Mouse (Mus musculus): ENCODE results near the gene Xrn1. TPM values are rescaled to one million over a fixed set of nuclear protein-coding genes. Genes with fewer than 3 reads are reported as not detected.

The Xrn1 gene
- polyA plus RNA-seq, 1 experiment = 16.2 TPM

DNA sequence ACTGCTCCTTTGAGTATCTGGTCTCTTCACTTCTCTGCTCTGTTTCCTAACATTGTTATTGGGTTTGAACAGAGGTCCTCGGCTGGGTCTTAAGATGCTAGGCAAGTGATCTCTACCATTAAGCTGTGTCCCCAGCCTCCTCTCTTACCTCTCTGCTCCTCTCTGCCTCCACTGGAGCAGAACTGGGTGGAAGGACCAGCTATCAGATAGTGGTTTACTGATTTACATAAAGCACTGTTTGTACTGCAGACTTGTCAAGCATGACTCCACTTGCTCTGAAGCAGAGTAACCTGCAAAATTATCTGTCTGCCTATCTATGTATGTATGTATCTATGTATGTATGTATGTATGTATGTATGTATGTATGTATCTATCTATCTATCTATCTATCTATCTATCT is 138.7 kb downstream of the Xrn1 start:
- WGBS = 100% methylated on average over 1 of the region's 1 CpGs
- H3K27ac ChIP-seq (ENCODE audit: control insufficient read depth, insufficient read depth, low read length) = no peak overlapping the region

DNA sequence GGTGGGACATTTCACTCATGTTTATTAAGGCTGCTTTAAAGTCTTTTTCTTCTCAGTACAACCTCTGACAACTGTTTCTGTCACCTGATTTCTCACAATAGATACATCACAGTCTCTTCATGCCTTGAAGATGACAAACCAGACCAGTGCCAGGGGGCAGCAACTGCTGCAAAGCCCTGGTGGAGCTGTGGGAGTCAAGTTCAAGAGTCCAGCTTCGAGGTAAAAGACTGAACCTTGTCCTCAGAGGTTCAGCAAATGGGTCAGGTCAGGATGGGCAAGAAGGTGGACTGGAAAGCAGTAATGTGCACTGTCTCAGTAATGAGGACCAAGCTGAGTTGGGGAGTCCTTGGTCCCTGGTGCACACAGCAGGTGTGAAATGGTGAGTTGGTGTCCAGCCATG is 139.8 kb downstream of the Xrn1 start:
- DNase-seq = no peak
- no peak overlapping the region for H3K27ac ChIP-seq (ENCODE audit: control insufficient read depth, insufficient read depth, low read length)
- WGBS = 45% methylated on average over 1 of the region's 1 CpGs

More for the DNA sequence above, 138.7 kb downstream of the Xrn1 start:
- DNase-seq = no peak
- Histone ChIP-seq H3K4me1 (replicated peaks; ENCODE audit: control insufficient read depth, insufficient read depth, low read length) (no peaks in the 10 kb centered on the region), H3K27me3 (ENCODE audit: control insufficient read depth, insufficient read depth, low read length) (no peaks in the 10 kb centered on the region), H3K4me3 (ENCODE audit: control insufficient read depth, insufficient read depth, low read length) (no peak overlapping the region), H3K36me3 (ENCODE audit: control insufficient read depth, insufficient read depth, low read length) (no peaks in the 10 kb centered on the region)
- TF ChIP-seq CTCF (IDR thresholded peaks at IDR 0.05; ENCODE audit: borderline replicate concordance, control insufficient read depth, extremely low read depth, insufficient read depth, low read length, poor library complexity) (no peak), POLR2A (IDR thresholded peaks at IDR 0.05; ENCODE audit: control insufficient read depth, extremely low read depth, insufficient read depth, low read length, poor library complexity) (no peak)

GRCm38 (mm10) chr9:96095192-96095591 is 140.6 kb downstream of the Xrn1 start:
- TF ChIP-seq POLR2A (IDR thresholded peaks at IDR 0.05; ENCODE audit: control insufficient read depth, extremely low read depth, insufficient read depth, low read length, poor library complexity) = no peak
- no peak for TF ChIP-seq CTCF (IDR thresholded peaks at IDR 0.05; ENCODE audit: borderline replicate concordance, control insufficient read depth, extremely low read depth, insufficient read depth, low read length, poor library complexity)
- no peak for DNase-seq
- H3K4me3 ChIP-seq (ENCODE audit: control insufficient read depth, insufficient read depth, low read length) = no peak overlapping the region
- no peaks in the 10 kb centered on the region for H3K36me3 ChIP-seq (ENCODE audit: control insufficient read depth, insufficient read depth, low read length)
- no peaks in the 10 kb centered on the region for H3K4me1 ChIP-seq (replicated peaks; ENCODE audit: control insufficient read depth, insufficient read depth, low read length)
- WGBS = 86% methylated on average over 1 of the region's 1 CpGs
- no peaks in the 10 kb centered on the region for H3K27me3 ChIP-seq (ENCODE audit: control insufficient read depth, insufficient read depth, low read length)
- no peak overlapping the region for H3K27ac ChIP-seq (ENCODE audit: control insufficient read depth, insufficient read depth, low read length)

More for the DNA sequence above, 139.8 kb downstream of the Xrn1 start:
- no peaks in the 10 kb centered on the region for H3K4me1 ChIP-seq (replicated peaks; ENCODE audit: control insufficient read depth, insufficient read depth, low read length)
- TF ChIP-seq CTCF (IDR thresholded peaks at IDR 0.05; ENCODE audit: borderline replicate concordance, control insufficient read depth, extremely low read depth, insufficient read depth, low read length, poor library complexity) = no peak
- TF ChIP-seq POLR2A (IDR thresholded peaks at IDR 0.05; ENCODE audit: control insufficient read depth, extremely low read depth, insufficient read depth, low read length, poor library complexity) = no peak
- H3K27me3 ChIP-seq (ENCODE audit: control insufficient read depth, insufficient read depth, low read length) = no peaks in the 10 kb centered on the region
- H3K4me3 ChIP-seq (ENCODE audit: control insufficient read depth, insufficient read depth, low read length) = no peak overlapping the region
- no peaks in the 10 kb centered on the region for H3K36me3 ChIP-seq (ENCODE audit: control insufficient read depth, insufficient read depth, low read length)

- TF ChIP-seq CTCF (IDR thresholded peaks at IDR 0.05; ENCODE audit: borderline replicate concordance, control insufficient read depth, extremely low read depth, insufficient read depth, low read length, poor library complexity) (no peak), POLR2A (IDR thresholded peaks at IDR 0.05; ENCODE audit: control insufficient read depth, extremely low read depth, insufficient read depth, low read length, poor library complexity) (no peak)
- no peaks in the 10 kb centered on the region for H3K36me3 ChIP-seq (ENCODE audit: control insufficient read depth, insufficient read depth, low read length)
- no peak for DNase-seq
- no peak overlapping the region for H3K27ac ChIP-seq (ENCODE audit: control insufficient read depth, insufficient read depth, low read length)
- 88% methylated on average over 8 of the region's 8 CpGs for WGBS
- H3K4me3 ChIP-seq (ENCODE audit: control insufficient read depth, insufficient read depth, low read length) = no peak overlapping the region
- H3K27me3 ChIP-seq (ENCODE audit: control insufficient read depth, insufficient read depth, low read length) = no peaks in the 10 kb centered on the region
- H3K4me1 ChIP-seq (replicated peaks; ENCODE audit: control insufficient read depth, insufficient read depth, low read length) = no peaks in the 10 kb centered on the region
Measured at GRCm38 (mm10) chr9:96102846-96103245, 148.3 kb downstream of the Xrn1 start.

Other genes with a start within 250 kb of the Xrn1 start
- gene Trpc1, start 204.4 kb upstream of the Xrn1 start, polyA plus RNA-seq (2012; rRNA removed) = 1.2 and 2.0 TPM in 2 replicates
- gene Pls1, start 109.4 kb upstream of the Xrn1 start, polyA plus RNA-seq (2012; rRNA removed) = 1.1 and 1.3 TPM in 2 replicates
- gene Atr, start 97.2 kb upstream of the Xrn1 start, polyA plus RNA-seq (2012; rRNA removed) = 3.2 and 4.4 TPM in 2 replicates
- 7.3 and 8.0 TPM in 2 replicates for gene Gk5, start 164.6 kb downstream of the Xrn1 start, polyA plus RNA-seq (2012; rRNA removed)
- 17.3 and 22.1 TPM in 2 replicates for gene Tfdp2, start 241.5 kb downstream of the Xrn1 start, polyA plus RNA-seq (2012; rRNA removed)